Mouse (Mus musculus): ENCODE measurements around the gene Ano10. TPM values are rescaled to one million over a fixed set of nuclear protein-coding genes. Genes with fewer than 3 reads are reported as not detected.
A peak's percentile ranks its signal among the peaks of the same experiment; 100 is the strongest.
"Not testable (repeated sequence)": the region's sequence is repeated elsewhere in the genome, so short reads cannot be mapped to it uniquely, and the experiment has no call there.

The Ano10 gene
- polyA plus RNA-seq, 1 experiment from 2014 or later: 31.4 TPM

DNA sequence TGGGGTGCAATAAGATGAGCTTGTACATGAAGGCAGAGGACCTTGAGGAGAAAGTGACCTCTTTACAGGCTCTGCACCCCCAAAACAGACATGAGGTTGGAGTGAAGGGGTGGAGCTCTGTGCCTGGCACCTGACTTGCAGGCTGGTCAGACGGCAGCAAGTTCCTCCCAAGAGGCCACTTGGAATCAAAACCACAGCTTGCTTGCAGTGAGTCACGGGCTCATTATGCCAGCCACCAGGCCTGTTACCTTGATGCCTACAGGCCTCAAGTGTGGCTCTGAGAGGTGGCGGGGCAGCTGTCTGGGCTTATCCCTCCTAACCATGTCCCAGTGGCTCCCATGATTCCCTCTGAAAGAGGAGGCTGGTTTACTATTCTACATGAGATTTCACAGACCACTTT, 114.1 kb downstream of the Ano10 start:
- no peak for DNase-seq (ENCODE audit: low spot score)
- Histone ChIP-seq H3K4me3 (no peak overlapping the region), H3K4me1 (peaks cover 28% of the 10 kb centered on the region), H3K36me3 (peaks cover 2% of the 10 kb centered on the region; the same call in 1 of the 2 replicates), H3K27ac (no peak overlapping the region), H3K9me3 (no peaks in the 10 kb centered on the region), H3K27me3 (ENCODE audit: insufficient read depth, poor library complexity, severe bottlenecking) (no peaks in the 10 kb centered on the region)
- WGBS: 87% methylated on average over 3 of the region's 3 CpGs

DNA sequence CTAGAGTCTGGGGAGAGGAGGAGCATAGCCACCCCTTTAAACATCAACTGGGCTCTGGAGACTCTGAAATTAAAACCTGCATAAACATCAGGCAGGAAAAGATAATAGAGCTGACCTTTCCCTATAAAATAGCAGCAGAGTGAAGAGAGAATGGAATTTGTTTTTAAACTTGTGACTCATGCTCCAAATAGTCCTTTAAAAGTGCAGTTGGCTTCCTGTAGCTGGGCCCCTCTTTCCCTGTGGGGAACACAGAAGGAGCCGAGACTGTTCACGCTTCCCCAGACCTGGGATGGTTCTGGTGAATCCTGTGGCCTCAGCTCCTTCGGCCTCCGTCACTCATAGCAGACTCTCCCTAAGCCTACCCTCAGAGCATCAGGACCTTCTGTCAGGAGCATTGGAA, 115.8 kb downstream of the Ano10 start:
- 40% methylated on average over 4 of the region's 4 CpGs for WGBS
- peaks cover 24% of the 10 kb centered on the region for H3K4me1 ChIP-seq
- H3K27ac ChIP-seq: peak overlapping the region; percentile 47; the same call in 1 of the 2 replicates
- no peak overlapping the region for H3K4me3 ChIP-seq
- H3K27me3 ChIP-seq (ENCODE audit: insufficient read depth, poor library complexity, severe bottlenecking): no peaks in the 10 kb centered on the region
- no peaks in the 10 kb centered on the region for H3K9me3 ChIP-seq
- peaks cover 2% of the 10 kb centered on the region; the same call in 1 of the 2 replicates for H3K36me3 ChIP-seq
- DNase-seq (ENCODE audit: low spot score): no peak

DNA sequence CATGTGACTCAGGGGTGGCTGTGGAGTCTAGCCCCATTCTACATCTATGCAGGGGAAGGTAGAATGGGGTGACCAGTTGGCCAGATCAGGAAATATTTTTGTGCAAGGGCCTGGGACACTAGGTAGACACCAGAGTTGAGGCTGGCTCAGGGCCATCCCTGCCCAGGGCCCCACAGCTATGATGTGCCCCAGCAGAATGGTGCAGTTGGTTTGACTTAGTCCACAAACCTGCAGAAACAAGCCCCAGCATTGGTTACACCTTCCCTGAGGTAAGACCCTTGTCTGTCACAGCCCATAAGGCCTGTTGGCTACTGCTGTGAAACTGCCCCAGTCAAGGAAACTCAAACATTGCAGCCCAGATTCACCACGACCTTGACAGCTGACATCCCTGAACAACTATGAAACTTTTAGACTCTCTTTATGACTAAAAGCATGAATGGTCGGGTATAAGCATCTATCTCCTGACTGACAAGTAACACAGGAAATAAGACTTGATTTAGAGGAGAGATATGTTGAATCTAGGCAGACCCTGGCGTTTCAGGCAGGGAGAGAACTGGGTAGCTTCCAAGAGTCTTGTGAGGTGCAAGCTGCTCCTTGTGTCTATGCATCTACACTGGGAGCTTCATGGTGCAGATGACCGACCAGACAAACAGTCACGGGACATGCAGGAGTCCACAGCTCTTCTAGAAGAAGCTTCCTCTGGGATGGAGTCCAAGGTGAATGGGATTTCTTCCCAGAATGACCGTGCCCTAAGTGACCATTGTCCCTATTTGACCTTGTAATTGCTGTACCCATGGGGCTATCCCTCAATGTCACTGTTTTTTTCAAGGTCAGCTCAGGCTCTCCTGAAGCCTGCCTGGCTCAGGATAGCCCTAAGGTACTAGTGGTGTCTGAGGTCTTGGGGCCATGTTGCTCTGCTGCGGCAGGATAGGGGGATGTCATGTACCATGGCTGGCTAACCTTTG, 116.7 kb downstream of the Ano10 start:
- no peaks in the 10 kb centered on the region for H3K9me3 ChIP-seq
- WGBS: 84% methylated on average over 7 of the region's 7 CpGs
- peak overlapping the region; percentile 37; the same call in 1 of the 2 replicates for H3K27ac ChIP-seq
- H3K4me3 ChIP-seq: no peak overlapping the region
- H3K4me1 ChIP-seq: peaks cover 20% of the 10 kb centered on the region
- no peak for DNase-seq (ENCODE audit: low spot score)
- H3K27me3 ChIP-seq (ENCODE audit: insufficient read depth, poor library complexity, severe bottlenecking): no peaks in the 10 kb centered on the region
- peaks cover 2% of the 10 kb centered on the region; the same call in 1 of the 2 replicates for H3K36me3 ChIP-seq

DNA sequence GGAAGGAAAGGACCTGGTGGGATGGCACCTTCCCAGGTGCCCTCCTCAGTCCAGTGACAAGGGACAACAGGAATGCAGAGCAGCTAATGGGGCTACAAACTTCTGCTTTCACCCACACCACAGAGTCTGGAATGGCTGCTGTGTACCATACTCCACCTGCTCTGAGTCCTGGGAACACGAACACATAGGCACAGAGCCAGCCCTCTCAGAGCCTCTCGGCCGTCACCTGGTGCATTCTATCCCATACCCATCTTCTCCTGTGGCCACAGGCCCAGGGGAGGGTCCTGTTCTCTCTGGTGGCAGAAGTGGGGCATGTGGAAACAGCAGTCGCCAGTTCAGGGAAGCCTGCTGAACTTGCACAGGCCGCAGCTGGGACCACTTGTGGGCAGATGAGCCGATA, 119.5 kb downstream of the Ano10 start:
- peaks cover 20% of the 10 kb centered on the region for H3K4me1 ChIP-seq
- WGBS: 88% methylated on average over 6 of the region's 6 CpGs

DNA sequence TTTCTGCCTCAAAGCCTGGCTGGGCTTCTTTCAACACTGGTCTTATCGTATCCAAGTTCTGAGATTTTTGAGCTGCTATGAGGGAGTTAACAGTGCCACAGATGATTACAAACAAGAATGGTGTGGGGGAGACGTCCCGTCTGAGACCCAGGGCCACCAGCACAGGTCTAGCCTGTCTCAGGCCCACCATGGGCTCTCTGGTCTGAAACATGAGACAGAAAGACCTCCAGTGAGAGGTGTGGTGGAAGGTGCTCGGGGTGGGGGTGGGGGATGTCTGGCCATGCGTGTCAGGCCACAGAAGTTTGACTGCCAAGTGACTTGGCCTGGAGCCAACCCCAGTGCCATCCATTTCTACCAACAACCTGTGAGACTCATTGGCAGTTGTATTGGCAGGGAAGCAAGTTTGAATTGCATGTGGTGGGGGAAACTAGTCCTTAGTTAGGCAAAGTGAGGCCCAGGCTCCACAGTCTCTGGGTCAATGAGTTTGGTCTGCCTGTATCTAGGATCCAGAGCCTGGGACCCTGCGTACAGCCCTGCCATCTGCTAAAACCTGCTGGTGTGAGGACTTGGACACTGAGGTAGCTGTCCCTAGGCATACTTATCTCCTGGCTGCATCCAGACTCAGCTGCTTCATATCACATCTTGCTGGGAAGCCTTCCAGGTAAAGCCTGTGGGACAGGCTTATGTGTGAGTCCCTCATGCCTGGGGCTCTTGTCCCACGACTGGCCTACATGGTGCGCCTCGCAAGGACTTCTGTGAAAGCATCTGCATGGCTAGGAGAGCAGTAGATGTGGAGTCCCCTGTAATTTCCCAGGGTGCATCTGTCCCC, 120.6 kb downstream of the Ano10 start:
- Histone ChIP-seq H3K27me3 (ENCODE audit: insufficient read depth, poor library complexity, severe bottlenecking) (no peaks in the 10 kb centered on the region), H3K4me1 (peaks cover 12% of the 10 kb centered on the region), H3K9me3 (no peaks in the 10 kb centered on the region), H3K27ac (no peak overlapping the region), H3K4me3 (no peak overlapping the region), H3K36me3 (peaks cover 16% of the 10 kb centered on the region)
- WGBS: 77% methylated on average over 9 of the region's 9 CpGs
- no peak for DNase-seq (ENCODE audit: low spot score)

More for the DNA sequence above, 119.5 kb downstream of the Ano10 start:
- H3K27ac ChIP-seq: no peak overlapping the region
- no peaks in the 10 kb centered on the region for H3K9me3 ChIP-seq
- no peaks in the 10 kb centered on the region for H3K27me3 ChIP-seq (ENCODE audit: insufficient read depth, poor library complexity, severe bottlenecking)
- H3K36me3 ChIP-seq: peaks cover 14% of the 10 kb centered on the region
- DNase-seq (ENCODE audit: low spot score): no peak
- no peak overlapping the region for H3K4me3 ChIP-seq

DNA sequence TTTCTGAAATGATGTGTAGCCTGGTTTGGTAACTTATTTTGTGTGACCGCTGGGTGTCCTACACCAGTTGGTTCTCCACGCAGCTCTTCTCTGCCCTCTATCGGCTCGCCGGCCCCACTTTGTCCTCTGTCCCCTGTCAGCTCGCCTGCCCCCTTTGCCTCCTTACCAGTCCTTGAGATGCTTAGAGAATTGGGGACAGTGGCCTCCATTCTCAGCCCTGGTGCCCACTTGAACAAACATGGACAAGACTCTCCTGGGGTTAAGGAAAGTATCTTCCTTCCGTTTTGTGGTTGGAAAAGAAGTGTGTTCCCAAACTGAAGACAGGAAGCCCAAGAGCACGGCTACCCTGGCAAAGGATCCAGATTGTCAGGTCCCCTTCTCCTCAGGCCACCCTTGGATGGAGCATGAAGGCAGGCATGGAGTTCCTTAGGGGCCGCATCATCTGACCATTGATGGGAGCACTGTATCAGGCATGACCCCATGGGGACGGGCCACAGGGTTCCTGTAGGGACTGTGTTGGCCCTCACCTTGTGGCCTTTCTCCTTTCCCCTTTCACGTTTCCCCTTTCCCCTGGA, 121.5 kb downstream of the Ano10 start:
- Histone ChIP-seq H3K27me3 (ENCODE audit: insufficient read depth, poor library complexity, severe bottlenecking) (no peaks in the 10 kb centered on the region), H3K9me3 (no peaks in the 10 kb centered on the region), H3K27ac (no peak overlapping the region), H3K36me3 (peaks cover 21% of the 10 kb centered on the region), H3K4me1 (peaks cover 3% of the 10 kb centered on the region), H3K4me3 (no peak overlapping the region)
- DNase-seq (ENCODE audit: low spot score): no peak
- WGBS: 79% methylated on average over 11 of the region's 11 CpGs

DNA sequence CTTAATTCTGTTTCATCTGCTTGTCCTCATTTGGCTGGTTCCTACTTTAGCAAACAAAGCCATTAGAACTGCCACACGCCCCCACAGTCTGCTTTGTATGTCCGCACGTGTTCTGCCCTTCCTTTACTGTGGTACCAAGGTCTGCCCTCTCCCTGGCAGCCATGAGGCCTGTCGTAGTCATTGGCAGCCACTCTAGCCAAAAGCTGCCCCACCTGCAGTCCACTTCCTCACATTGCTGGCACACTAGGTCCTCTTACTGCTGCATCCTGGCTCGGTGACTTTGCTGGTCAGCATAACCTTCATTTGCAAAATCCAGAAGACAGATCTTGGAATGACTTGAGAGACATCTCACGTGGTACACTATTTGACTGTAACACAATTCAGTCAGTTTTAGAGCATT, 124.3 kb downstream of the Ano10 start:
- Histone ChIP-seq H3K27ac (no peak overlapping the region), H3K27me3 (ENCODE audit: insufficient read depth, poor library complexity, severe bottlenecking) (no peaks in the 10 kb centered on the region), H3K9me3 (no peaks in the 10 kb centered on the region), H3K4me3 (no peak overlapping the region), H3K4me1 (peaks cover 3% of the 10 kb centered on the region; the same call in 1 of the 2 replicates), H3K36me3 (peaks cover 48% of the 10 kb centered on the region)
- DNase-seq (ENCODE audit: low spot score): no peak
- WGBS: 88% methylated on average over 6 of the region's 6 CpGs

DNA sequence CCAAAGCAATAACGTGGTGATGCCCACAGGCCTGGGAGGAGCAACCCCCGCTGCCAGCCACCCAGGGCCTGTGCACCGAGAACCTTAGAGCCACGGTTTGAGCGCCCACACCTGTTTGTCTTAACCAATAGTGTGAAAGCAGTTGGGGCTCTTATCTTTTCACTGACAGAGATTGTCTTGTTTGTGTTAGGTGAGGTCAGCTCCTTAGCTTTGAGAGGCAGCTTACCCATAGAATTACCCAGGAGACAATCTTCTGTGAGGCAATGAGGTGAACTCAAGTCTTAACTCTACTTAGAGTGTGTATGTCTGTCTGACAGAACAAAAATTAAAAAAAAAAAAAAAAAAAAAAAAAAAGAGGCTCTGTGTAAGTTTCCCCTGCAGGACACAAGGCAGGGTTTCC, 126.5 kb downstream of the Ano10 start:
- not testable (repeated sequence) for DNase-seq (ENCODE audit: low spot score); H3K4me1 ChIP-seq; H3K4me3 ChIP-seq; H3K27me3 ChIP-seq (ENCODE audit: insufficient read depth, poor library complexity, severe bottlenecking); H3K9me3 ChIP-seq; H3K27ac ChIP-seq
- H3K36me3 ChIP-seq: peaks cover 66% of the 10 kb centered on the region
- WGBS: 67% methylated on average over 5 of the region's 5 CpGs

DNA sequence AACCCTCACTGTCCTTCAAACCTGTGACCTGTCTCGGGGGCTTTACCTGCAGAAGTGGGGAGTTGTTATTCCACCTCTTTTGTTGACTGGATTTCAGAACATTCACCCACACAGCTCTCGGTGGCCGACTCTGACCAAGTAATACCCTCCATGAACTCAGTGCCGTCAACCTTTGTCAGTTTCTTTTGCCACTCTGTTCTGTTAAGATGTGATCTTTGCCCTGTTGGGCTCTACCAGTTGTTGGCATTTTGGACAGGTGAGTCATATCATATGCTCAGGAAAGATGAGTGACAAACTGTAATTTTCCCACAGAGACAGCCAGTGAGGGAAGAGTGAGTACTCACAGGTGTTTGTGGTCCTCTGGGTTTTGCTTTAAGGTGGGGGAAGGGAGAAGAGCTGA, 129.7 kb downstream of the Ano10 start:
- H3K9me3 ChIP-seq: no peaks in the 10 kb centered on the region
- H3K36me3 ChIP-seq: peaks cover 63% of the 10 kb centered on the region
- no peaks in the 10 kb centered on the region for H3K27me3 ChIP-seq (ENCODE audit: insufficient read depth, poor library complexity, severe bottlenecking)
- no peak overlapping the region for H3K27ac ChIP-seq
- H3K4me3 ChIP-seq: no peak overlapping the region
- peaks cover 3% of the 10 kb centered on the region; the same call in 1 of the 2 replicates for H3K4me1 ChIP-seq
- no peak for DNase-seq (ENCODE audit: low spot score)
- WGBS: 89% methylated on average over 4 of the region's 4 CpGs

DNA sequence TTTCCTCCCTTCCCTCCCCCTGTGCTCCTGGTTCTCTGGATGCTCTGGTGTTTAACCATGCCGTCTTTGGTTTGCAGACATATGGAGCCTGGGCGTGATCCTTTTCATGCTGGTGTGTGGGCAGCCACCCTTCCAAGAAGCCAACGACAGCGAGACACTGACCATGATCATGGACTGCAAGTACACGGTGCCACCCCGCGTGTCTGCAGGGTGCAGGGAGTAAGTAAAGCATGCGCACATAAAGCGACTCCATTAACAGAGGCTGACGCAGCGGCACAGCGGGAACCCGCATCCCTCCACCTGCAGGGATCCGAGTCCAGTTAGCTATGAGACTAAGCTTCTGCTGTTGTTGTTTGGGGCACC, 137.2 kb downstream of the Ano10 start:
- 92% methylated on average over 14 of the region's 14 CpGs for WGBS
- Histone ChIP-seq H3K9me3 (no peaks in the 10 kb centered on the region), H3K27me3 (ENCODE audit: insufficient read depth, poor library complexity, severe bottlenecking) (no peaks in the 10 kb centered on the region), H3K27ac (no peak overlapping the region), H3K4me1 (peaks cover 34% of the 10 kb centered on the region), H3K36me3 (peaks cover 43% of the 10 kb centered on the region), H3K4me3 (no peak overlapping the region)
- no peak for DNase-seq (ENCODE audit: low spot score)

DNA sequence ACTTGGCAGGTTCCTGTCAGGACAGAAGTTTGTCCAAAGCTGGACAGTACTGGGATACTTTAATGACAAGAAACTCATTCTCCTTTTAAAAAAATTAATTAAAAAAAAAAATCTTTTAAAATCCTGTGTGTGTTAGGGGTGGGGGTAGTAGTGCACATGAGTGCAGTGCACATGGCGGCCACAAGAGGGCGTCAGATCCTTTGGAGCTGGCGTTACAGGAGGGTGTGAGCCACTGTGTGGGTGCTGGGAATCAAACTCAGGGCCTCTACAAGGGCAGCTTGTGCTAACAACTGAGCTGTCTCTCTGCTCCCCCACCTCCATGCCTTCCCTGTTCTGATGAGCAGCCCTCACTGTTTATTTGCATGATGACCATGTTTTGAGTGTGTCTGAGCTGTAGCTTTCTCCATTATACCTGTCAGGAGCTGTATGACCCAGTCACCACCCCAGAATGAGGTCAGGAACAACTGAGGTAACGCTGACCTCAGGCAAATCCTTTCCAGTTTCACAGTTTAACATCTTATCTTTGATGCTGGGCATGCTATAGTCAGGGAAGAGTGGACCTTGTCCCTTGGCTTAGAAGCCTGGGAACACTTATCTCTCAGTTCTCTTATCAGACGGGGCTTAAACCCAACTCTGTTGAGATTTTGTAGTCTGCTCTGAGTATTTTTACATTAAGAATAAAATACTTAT, 137.7 kb downstream of the Ano10 start:
- Histone ChIP-seq H3K27me3 (ENCODE audit: insufficient read depth, poor library complexity, severe bottlenecking) (no peaks in the 10 kb centered on the region), H3K4me3 (no peak overlapping the region), H3K9me3 (no peaks in the 10 kb centered on the region), H3K4me1 (peaks cover 34% of the 10 kb centered on the region), H3K36me3 (peaks cover 48% of the 10 kb centered on the region), H3K27ac (no peak overlapping the region)
- 64% methylated on average over 5 of the region's 5 CpGs for WGBS
- DNase-seq (ENCODE audit: low spot score): no peak

DNA sequence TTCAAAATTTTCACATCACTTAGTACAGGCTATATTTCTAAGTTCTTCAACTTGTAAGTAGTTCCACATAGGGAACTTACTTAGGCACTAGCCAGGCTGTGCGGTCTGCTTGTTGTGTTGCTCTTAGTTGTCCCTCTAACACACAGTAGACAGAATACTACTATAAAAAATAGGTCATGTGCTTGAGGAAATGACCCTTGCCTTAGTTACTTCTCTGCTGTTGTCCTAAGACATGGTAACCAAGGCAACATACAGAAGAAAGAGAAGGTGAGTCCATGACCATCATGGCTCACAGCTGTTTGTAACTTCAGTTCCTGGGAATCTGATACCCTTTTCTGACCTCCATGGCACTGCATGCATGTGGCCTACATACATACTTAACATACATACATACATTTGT, 139.0 kb downstream of the Ano10 start:
- Histone ChIP-seq H3K27me3 (ENCODE audit: insufficient read depth, poor library complexity, severe bottlenecking) (no peaks in the 10 kb centered on the region), H3K27ac (no peak overlapping the region), H3K36me3 (peaks cover 38% of the 10 kb centered on the region), H3K4me1 (peaks cover 34% of the 10 kb centered on the region), H3K9me3 (no peaks in the 10 kb centered on the region), H3K4me3 (no peak overlapping the region)
- 95% methylated on average over 1 of the region's 1 CpGs for WGBS
- no peak for DNase-seq (ENCODE audit: low spot score)
